Mouse (Mus musculus): ENCODE results near the gene Prl8a6. TPM values are rescaled to one million over a fixed set of nuclear protein-coding genes. Genes with fewer than 3 reads are reported as not detected.

Gene Prl8a6
- not detected in 2 replicates for polyA plus RNA-seq (2012)

DNA sequence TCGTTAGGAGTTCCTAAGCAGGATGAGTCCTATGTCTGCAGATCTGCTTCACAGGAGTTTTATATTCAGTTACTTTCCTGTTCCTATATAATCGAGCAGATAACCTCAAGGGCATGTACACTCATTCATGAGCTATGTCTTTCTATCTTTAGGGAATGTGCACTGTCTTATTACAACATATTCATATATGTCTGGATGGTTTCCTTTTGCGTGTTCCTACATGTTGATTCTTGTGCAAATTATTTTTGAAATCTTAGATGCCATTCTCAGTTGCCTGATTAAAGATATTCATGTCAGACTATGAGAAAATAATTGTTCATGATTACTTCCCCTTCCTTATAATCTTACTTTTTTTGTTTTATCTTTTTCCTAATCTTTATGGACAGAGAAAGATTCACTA is at the start of gene Prl8a6:
TSS of gene Prl8a6 (minus strand) at position 101 of the 400 bp plus-strand sequence.
- TF ChIP-seq GATA1 (IDR thresholded peaks at IDR 0.05; ENCODE audit: low read length): no peak

DNA sequence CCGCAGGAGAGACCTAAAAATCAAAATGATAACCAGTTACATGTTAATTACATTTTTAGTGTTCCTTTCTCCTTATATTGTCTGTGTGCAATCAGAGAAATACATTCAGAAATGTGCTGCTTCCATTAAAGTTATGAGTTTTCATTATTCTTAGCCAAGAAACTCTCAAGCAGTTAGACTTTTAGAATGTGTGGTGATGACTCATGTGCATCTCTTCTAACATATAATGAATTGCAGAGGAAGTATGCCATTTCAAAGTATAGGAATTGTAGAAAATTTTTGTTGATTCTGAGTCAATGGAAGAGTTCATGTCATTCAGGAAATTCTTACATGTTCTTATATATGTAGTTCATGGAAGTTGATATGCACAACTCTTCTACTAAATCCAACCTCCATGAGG is 5.3 kb downstream of the Prl8a6 start:
- TF ChIP-seq GATA1 (IDR thresholded peaks at IDR 0.05; ENCODE audit: low read length): no peak

DNA sequence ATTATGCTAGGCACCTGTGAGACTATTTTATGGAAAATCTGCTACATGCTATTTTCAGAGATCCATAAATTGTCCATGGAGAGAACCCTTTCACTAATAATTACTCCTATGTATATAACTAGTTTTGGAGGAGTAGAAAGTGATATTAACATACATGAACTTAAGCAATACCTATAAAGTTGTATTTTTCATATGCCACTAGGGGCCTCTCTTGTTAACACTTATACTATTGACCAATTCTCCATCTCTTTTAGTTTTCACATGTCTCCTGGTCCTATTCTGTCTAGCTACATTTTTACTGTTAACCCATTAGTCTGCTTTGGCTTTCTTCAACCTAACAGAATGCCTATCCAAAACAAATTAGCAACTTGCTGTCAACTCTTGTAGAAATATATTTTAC is 24.8 kb downstream of the Prl8a6 start:
- TF ChIP-seq GATA1 (IDR thresholded peaks at IDR 0.05; ENCODE audit: low read length): no peak

GRCm38 (mm10) chr13:27399061-27399724 is 39.3 kb downstream of the Prl8a6 start:
- no peak for TF ChIP-seq GATA1 (IDR thresholded peaks at IDR 0.05; ENCODE audit: low read length)

GRCm38 (mm10) chr13:27390746-27391145 is 47.7 kb downstream of the Prl8a6 start, which contains the start of gene Prl2b1:
Gene Prl2b1 (minus strand): TSS chr13:27390846.
- no peak for TF ChIP-seq GATA1 (IDR thresholded peaks at IDR 0.05; ENCODE audit: low read length)

Other genes with a start within 250 kb of the Prl8a6 start
- gene Prl3c1, start 242.0 kb downstream of the Prl8a6 start, polyA plus RNA-seq (2012): not detected in 2 replicates
- not detected in 2 replicates for gene Prl3b1, start 196.8 kb downstream of the Prl8a6 start, polyA plus RNA-seq (2012)
- gene Prl3a1, start 179.3 kb downstream of the Prl8a6 start, polyA plus RNA-seq (2012): not detected in 2 replicates
- gene Prl6a1, start 126.1 kb downstream of the Prl8a6 start, polyA plus RNA-seq (2012): not detected in 2 replicates
- not detected in 2 replicates for gene Prl8a2, start 93.0 kb downstream of the Prl8a6 start, polyA plus RNA-seq (2012)
- not detected in 2 replicates for gene Prl2b1, start 47.8 kb downstream of the Prl8a6 start, polyA plus RNA-seq (2012)
- not detected in 2 replicates for gene Prl8a8, start 74.5 kb upstream of the Prl8a6 start, polyA plus RNA-seq (2012)
- gene Prl8a9, start 125.9 kb upstream of the Prl8a6 start, polyA plus RNA-seq (2012): not detected in 2 replicates
- not detected in 2 replicates for gene Prl8a1, start 143.5 kb upstream of the Prl8a6 start, polyA plus RNA-seq (2012)
- not detected in 2 replicates for gene Prl7b1, start 171.9 kb upstream of the Prl8a6 start, polyA plus RNA-seq (2012)
- not detected in 2 replicates for gene Prl7a1, start 203.8 kb upstream of the Prl8a6 start, polyA plus RNA-seq (2012)
- gene Prl7a2, start 229.3 kb upstream of the Prl8a6 start, polyA plus RNA-seq (2012): not detected in 2 replicates